Mouse (Mus musculus) limb, embryonic 15.5 days (tissue): ENCODE data around the gene Brinp3. TPM values are rescaled to one million over a fixed set of nuclear protein-coding genes. Genes with fewer than 3 reads are reported as not detected.

Experiments
- ATAC-seq: fragments of 200-750 bp; cut with Nextera tagmentation; 2 replicates; pipeline ENCODE4 v1.8.0; 2017; ENCODE audit warnings: low read depth, moderate TSS enrichment; ENCODE audit not compliant: insufficient number of reproducible peaks, low FRiP score, low TSS enrichment
- H3K27ac ChIP-seq: fragments of 300-500 bp; sonication (generic); 2 replicates; pipeline ENCODE4 v1.5.1; 2015; ENCODE audit warnings: moderate library complexity, mild to moderate bottlenecking, inconsistent platforms
- H3K27me3 ChIP-seq: fragments of 300-500 bp; sonication (generic); 2 replicates; pipeline ENCODE4 v1.6.1; 2015; ENCODE audit warnings: inconsistent platforms
- H3K36me3 ChIP-seq: fragments of 300-500 bp; sonication (generic); 2 replicates; pipeline ENCODE4 v1.6.1; 2015; ENCODE audit warnings: inconsistent platforms
- H3K4me1 ChIP-seq: fragments of 300-500 bp; sonication (generic); 2 replicates; pipeline ENCODE4 v1.6.1; 2015; ENCODE audit warnings: inconsistent platforms
- H3K4me2 ChIP-seq: fragments of 300-500 bp; sonication (generic); 2 replicates; pipeline ENCODE4 v1.6.1; 2015; ENCODE audit warnings: mild to moderate bottlenecking, inconsistent platforms
- H3K4me3 ChIP-seq: fragments of 300-500 bp; sonication (generic); 2 replicates; pipeline ENCODE4 v1.5.1; 2015; ENCODE audit warnings: mild to moderate bottlenecking, inconsistent platforms
- H3K9ac ChIP-seq: fragments of 300-500 bp; sonication (generic); 2 replicates; pipeline ENCODE4 v1.6.1; 2015; ENCODE audit warnings: inconsistent platforms
- H3K9me3 ChIP-seq: fragments of 300-500 bp; sonication (generic); 2 replicates; pipeline ENCODE4 v1.6.1; 2016; ENCODE audit warnings: inconsistent platforms
- WGBS: fragments of 180-500 bp; shearing (Covaris S2); methylation state at CpG from one replicate; pipeline ENCODE4 v1.1.7; 2015; 5-methylcytosine and 5-hydroxymethylcytosine counted together
- polyA plus RNA-seq: library from polyadenylated mRNA; unstranded; fragments of >200 nt; fragmentation: Nextera tagmentation; extraction: Ambion mirVana; gene quantifications from 2 replicates; pipeline ENCODE4 v1.2.1, GENCODE M21; 2015

Gene Brinp3
- polyA plus RNA-seq, 1 experiment from 2014 or later = 1.9 TPM

- H3K9ac ChIP-seq = no peak overlapping the region
- H3K27ac ChIP-seq = no peak overlapping the region
- no peak for ATAC-seq
- no peaks in the 10 kb centered on the region for H3K9me3 ChIP-seq
- H3K4me1 ChIP-seq = no peaks in the 10 kb centered on the region
- H3K36me3 ChIP-seq = no peaks in the 10 kb centered on the region
- H3K4me3 ChIP-seq = no peak overlapping the region
- no peaks in the 10 kb centered on the region for H3K27me3 ChIP-seq
- WGBS = 69% methylated on average over 4 of the region's 4 CpGs
- H3K4me2 ChIP-seq = no peak overlapping the region
Observed at GRCm38 (mm10) chr1:146807765-146808164, 313.2 kb downstream of the Brinp3 start.

- Histone ChIP-seq H3K9me3 (no peaks in the 10 kb centered on the region), H3K9ac (no peak overlapping the region), H3K27me3 (no peaks in the 10 kb centered on the region), H3K4me3 (no peak overlapping the region), H3K27ac (no peak overlapping the region), H3K4me1 (no peaks in the 10 kb centered on the region), H3K36me3 (no peaks in the 10 kb centered on the region), H3K4me2 (no peak overlapping the region)
- ATAC-seq = no peak
- 6% methylated on average over 1 of the region's 1 CpGs for WGBS
Observed at GRCm38 (mm10) chr1:146833888-146834287, 339.3 kb downstream of the Brinp3 start.

GRCm38 (mm10) chr1:146844087-146844486, 349.5 kb downstream of the Brinp3 start:
- no peak overlapping the region for H3K9ac ChIP-seq

GRCm38 (mm10) chr1:146848892-146849291, 354.3 kb downstream of the Brinp3 start:
- Histone ChIP-seq H3K27me3 (no peaks in the 10 kb centered on the region), H3K4me2 (no peak overlapping the region), H3K9me3 (no peaks in the 10 kb centered on the region), H3K4me1 (no peaks in the 10 kb centered on the region), H3K27ac (no peak overlapping the region), H3K4me3 (no peak overlapping the region), H3K36me3 (no peaks in the 10 kb centered on the region), H3K9ac (no peak overlapping the region)
- ATAC-seq = no peak
- WGBS = 86% methylated on average over 3 of the region's 3 CpGs

More at GRCm38 (mm10) chr1:146844087-146844486, 349.5 kb downstream of the Brinp3 start:
- Histone ChIP-seq H3K4me3 (no peak overlapping the region), H3K27me3 (no peaks in the 10 kb centered on the region), H3K4me1 (no peaks in the 10 kb centered on the region), H3K36me3 (no peaks in the 10 kb centered on the region), H3K9me3 (no peaks in the 10 kb centered on the region), H3K27ac (no peak overlapping the region), H3K4me2 (no peak overlapping the region)
- ATAC-seq = no peak
- WGBS = 71% methylated on average over 2 of the region's 2 CpGs

GRCm38 (mm10) chr1:146850147-146850546, 355.6 kb downstream of the Brinp3 start:
- H3K4me1 ChIP-seq = no peaks in the 10 kb centered on the region
- no peak overlapping the region for H3K4me2 ChIP-seq
- H3K9ac ChIP-seq = no peak overlapping the region
- 74% methylated on average over 2 of the region's 2 CpGs for WGBS
- no peak overlapping the region for H3K27ac ChIP-seq
- ATAC-seq = no peak
- no peaks in the 10 kb centered on the region for H3K36me3 ChIP-seq
- H3K9me3 ChIP-seq = no peaks in the 10 kb centered on the region
- no peaks in the 10 kb centered on the region for H3K27me3 ChIP-seq
- H3K4me3 ChIP-seq = no peak overlapping the region

GRCm38 (mm10) chr1:146898636-146899035, 404.1 kb downstream of the Brinp3 start:
- no peak overlapping the region for H3K4me3 ChIP-seq
- no peak overlapping the region for H3K4me2 ChIP-seq
- H3K4me1 ChIP-seq = no peaks in the 10 kb centered on the region
- H3K9me3 ChIP-seq = no peaks in the 10 kb centered on the region
- no peak overlapping the region for H3K27ac ChIP-seq
- no peak for ATAC-seq
- no peak overlapping the region for H3K9ac ChIP-seq
- no peaks in the 10 kb centered on the region for H3K36me3 ChIP-seq
- no peaks in the 10 kb centered on the region for H3K27me3 ChIP-seq

GRCm38 (mm10) chr1:146901691-146902090, 407.1 kb downstream of the Brinp3 start:
- Histone ChIP-seq H3K4me1 (no peaks in the 10 kb centered on the region), H3K9ac (no peak overlapping the region), H3K4me3 (no peak overlapping the region), H3K27ac (no peak overlapping the region), H3K36me3 (no peaks in the 10 kb centered on the region), H3K4me2 (no peak overlapping the region), H3K27me3 (no peaks in the 10 kb centered on the region), H3K9me3 (no peaks in the 10 kb centered on the region)
- ATAC-seq = no peak
- WGBS = 82% methylated on average over 9 of the region's 9 CpGs

GRCm38 (mm10) chr1:146939463-146940389, 445.2 kb downstream of the Brinp3 start:
- Histone ChIP-seq H3K27me3 (no peaks in the 10 kb centered on the region), H3K4me3 (no peak overlapping the region), H3K27ac (no peak overlapping the region), H3K4me2 (no peak overlapping the region), H3K36me3 (no peaks in the 10 kb centered on the region), H3K9ac (no peak overlapping the region), H3K9me3 (no peaks in the 10 kb centered on the region), H3K4me1 (no peaks in the 10 kb centered on the region)
- no peak for ATAC-seq
- WGBS = 77% methylated on average over 6 of the region's 6 CpGs
